ENCODE assay signal across 16 mouse cellular contexts in the genomic region with DNA sequence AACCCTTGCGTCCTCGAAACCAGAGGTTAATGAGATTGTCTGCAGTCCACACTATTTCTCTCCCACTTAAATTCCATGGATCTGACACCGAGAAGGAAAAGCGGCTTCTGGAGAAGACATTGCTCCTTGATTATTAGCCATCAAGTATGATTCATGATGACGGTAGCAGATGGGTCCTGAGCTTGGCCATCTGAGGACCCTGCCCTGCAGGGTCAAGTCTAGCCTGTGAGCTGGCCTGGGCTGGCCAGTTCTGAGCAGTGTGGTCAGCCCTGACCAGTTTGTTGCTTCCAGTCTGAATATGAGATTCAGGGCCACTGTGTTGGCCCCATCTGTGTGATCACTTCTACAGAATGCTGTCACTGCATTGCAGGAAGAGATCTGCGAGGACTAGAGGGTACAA.
"Had no signal": no experiment of that assay in that cellular context is flagged by ENCODE, and none has a peak within 500 bp of the region (broad histone marks: within the 10 kb centered on the region; RNA-seq: fewer than 3 reads in every experiment).

No protein-coding gene starts in this region.

- DNase-seq: heart, postnatal 10 days; heart, postnatal 14 days; heart, postnatal 36 days; heart, postnatal 4 days; kidney, adult 11 months; kidney, adult 18-20 months; kidney, adult 2 months; kidney, adult 8-10 months; kidney, adult 9 months; kidney, postnatal 10 days; kidney, postnatal 14 days; kidney, postnatal 25 days; kidney, postnatal 36 days; kidney, postnatal 4 days; layer of hippocampus, adult 9-11 months; layer of hippocampus, postnatal 36 days had no signal
